Mouse (Mus musculus): ENCODE measurements around the gene Tmem51.

Gene Tmem51

DNA sequence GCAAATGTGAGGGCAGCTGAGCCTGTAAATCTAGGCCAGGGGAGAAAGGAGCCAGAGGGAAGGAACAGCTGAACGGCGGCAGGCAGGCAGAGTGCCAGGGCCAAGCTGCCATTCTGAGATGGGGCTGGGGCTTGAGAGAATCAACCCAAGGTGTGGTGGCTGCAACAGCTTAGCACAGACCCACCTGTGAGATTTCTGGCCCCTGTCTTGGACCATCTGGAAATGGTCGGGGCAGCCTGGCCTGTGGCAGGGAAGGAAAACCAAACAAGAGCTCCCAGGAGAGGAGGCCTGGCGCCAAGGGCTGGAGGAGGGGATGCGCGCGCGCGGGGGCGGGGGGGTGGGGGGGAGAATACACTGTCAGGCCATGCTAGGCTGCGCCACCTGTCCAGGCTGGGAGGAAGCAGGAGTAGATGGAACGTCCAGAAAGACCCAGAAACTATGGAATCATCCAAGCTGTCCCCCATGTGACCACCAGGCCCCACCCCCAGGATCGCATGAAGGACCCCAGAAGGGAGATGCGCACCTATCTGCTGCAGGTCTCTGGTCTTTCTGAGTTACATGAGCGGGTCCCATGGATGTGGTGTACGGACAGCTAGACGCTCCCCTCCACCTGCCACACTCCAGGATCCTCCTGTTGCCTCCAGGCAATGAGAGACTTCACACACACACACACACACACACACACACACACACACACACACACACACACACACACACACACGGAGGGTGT, 3.0 kb downstream of the Tmem51 start:
- no peak for DNase-seq

DNA sequence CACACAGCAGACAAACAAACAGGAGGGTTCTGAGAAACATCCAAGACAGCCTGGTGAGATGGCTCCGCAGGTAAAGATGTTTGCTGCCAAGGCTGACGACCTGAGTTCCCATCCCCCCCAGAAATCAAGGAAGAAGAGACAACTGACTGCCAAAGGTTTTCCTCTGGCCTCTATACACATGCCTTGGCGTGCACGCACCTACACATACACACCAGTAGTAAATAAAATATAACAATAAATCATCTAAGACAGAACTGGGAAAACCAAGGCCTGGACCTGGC, 3.7 kb downstream of the Tmem51 start:
- DNase-seq = no peak

DNA sequence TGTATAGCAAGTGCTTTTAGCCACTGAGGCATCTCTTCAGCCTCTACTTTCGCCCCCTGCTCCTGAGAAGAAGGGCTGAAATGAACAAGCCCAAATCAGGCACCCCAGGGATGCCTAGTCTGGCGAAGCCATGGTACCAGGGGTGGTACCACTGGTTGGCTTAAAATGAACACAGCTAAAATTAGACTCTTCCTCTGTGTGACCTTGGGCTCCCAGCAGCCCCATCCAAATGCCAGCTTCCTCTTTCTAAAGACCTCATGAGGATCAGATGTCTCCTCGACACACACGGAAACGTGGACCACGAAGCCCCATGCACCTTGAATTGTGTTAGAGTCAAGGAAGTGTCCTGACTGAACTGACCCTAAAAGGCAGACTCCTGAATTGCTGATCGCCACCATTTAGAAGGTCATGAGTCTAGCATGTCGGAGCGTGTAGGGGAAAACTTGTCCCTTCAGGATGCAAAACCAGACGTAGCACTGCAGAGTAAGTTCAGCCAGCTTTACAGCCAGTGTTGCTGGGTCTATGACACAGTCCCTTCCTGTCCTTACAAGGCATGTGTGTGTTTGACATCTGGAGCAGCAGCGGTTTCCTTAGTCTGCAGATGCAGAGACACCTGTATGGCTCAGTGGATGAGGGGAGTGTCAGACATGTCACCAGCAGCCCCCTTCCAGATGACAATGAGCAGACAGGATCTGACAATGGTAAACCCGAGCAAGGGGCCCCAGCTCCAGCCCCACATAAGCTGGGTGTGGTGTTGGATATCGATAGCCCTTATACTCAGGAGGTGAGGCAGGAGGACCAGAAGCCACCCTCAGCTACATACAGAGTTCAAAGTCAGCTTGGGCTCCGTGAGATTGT, 4.2 kb downstream of the Tmem51 start:
- no peak for DNase-seq

DNA sequence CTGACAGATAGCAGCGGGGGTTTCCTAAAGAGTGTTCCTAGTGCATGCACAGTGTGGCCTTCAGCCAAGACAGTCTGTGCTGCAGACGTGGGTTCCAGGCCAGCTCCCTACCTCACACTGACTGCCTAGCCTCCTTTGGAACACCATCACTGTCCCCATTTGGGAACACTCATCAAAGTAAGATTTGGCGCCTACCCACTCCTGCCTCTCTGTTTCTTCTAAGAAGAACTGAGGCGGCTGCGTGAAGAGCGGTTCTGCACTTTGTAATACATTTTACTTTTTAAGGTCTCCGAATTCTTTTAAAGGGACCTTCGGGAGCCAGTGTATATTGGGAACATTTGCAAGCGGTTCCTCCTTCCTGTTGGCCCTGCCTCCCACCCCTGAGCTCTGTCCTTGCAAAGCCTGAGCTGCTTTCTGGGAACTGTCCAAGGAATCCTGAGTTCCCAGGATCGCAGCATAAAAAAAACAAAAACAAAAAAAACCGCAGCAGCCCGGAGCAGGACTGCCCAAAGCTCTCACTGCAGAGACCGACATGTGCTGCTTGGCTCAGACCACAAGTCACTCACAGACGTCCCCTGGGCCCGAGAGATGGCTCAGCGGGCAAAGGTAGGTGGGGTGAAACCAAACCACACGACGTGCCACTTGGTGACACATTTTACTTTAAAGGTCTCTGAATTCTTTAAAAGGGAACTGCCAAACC, 6.4 kb downstream of the Tmem51 start:
- no peak for DNase-seq

DNA sequence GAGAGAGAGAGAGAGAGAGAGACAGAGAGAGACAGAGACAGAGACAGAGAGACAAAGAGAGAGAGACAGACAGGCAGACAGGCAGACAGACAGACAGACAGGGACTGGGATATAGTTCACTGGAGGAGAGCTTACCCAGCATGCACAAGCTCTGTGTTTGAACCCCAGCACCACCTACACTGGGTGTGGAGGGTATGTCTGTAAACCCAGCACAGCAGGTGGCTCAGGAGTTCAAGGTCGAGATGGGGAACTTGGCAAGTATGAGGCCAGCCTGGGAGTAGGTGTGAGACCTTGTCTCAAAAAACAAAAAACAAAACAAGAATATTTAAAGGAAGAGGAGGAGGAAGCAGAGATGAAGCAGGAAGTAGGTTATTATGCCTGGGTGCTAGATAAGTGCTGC, 7.2 kb downstream of the Tmem51 start:
- DNase-seq = no peak

DNA sequence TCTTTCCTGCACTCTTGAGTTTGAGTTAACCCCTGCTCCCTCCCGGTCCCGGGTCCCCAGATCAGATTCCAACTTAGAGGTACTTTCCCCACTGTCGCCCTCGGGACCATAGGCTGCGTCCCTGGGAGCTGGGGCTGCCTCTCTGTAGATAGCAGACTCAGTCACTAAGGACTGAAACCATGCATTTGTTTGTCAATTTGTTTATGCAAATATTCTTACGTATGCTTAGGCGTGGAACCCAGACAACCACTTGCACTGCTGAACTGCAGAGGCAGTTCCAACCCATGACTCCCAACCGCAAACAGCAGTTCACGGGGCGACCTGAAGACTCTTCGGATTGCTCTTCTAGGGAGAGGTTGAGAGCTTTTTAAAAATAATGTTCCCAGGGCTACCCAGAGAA, 8.2 kb downstream of the Tmem51 start:
- no peak for DNase-seq

DNA sequence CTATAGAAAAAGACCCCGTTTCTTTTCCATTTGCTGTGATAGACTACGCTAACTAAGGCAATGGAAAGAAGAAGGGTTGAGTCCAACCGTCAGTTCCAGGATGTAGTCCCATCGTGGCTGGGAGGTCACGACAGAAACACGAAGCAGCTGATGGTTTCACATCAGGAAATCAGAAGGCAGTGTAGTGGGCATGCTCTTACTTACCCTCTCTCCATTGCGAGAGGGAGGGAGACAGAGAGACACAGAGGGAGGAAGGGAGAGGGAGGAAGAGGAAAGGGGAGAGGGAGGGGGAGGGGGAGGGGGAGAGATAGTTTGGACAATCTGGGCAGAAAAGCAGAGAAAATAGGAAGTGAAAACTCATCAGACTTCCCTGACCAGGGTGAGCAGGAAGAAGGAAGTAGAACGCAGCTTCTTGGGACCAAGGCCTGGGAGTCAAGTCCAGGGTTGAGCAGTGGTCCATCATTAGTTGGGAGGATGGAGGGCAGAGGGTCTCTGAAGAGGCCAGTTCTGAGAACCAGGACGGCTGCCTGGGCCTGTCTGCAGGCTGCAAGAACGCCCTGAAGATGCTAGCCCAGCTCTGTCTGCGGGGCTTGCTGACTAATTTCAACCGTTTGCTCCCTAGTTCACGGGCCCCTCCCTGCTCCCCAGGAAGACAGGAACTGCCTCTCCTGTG, 9.9 kb downstream of the Tmem51 start:
- no peak for DNase-seq

DNA sequence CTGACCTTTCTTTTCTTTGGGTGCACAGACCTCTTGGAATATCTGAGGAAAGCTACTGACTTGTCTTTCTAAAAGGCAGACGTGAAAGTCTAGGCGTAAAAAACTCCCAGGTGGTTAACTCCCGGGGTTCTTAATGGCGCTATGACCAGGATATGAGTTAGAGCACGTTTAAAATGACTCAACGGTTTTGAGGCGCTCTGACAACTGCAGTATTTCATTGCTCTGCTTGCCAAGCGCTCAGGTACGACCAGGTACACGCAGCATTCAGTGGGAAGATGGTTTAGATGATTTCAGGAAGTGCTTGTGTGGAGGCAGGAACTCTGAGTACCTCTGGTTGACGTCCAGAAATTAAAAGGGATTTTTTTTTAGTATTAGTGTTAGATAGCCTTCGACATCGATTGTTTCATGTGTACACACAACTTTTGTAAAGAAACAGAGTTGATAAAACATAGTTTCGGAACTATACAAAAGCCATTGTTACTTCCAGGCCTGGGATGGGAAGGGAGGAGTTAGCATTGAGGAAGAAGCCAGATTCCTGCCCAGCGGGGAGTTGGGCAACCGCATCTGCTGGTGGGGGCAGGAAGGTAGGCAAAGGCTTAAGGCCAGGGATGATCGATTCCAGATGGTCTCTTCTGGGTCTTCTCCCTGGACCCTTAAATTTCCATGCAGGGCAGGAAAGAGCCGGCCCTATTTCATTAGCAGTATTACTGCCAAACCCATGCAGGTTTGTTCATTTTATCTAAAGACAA, 12.7 kb downstream of the Tmem51 start:
- DNase-seq = no peak

DNA sequence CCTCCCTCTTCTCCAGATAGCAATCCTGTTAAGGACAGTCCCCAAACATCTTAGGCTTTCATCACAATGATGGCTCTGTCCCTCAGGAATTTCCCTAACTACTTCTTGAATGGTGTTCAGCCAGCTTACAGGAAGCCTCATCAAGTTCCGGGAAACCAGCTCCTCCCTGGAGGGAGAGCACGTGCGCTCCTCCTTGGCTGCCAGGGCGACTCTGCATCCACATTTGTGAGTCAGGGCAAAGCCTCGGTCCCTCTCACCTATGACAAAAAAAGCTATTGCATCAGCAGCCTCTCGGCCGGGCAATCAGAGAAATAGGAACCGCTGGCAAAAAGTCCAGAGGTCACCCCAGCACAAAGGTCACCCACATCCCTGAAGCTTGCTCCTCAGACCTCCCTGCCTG, 13.3 kb downstream of the Tmem51 start:
- peak; percentile 66 to 77 for DNase-seq

DNA sequence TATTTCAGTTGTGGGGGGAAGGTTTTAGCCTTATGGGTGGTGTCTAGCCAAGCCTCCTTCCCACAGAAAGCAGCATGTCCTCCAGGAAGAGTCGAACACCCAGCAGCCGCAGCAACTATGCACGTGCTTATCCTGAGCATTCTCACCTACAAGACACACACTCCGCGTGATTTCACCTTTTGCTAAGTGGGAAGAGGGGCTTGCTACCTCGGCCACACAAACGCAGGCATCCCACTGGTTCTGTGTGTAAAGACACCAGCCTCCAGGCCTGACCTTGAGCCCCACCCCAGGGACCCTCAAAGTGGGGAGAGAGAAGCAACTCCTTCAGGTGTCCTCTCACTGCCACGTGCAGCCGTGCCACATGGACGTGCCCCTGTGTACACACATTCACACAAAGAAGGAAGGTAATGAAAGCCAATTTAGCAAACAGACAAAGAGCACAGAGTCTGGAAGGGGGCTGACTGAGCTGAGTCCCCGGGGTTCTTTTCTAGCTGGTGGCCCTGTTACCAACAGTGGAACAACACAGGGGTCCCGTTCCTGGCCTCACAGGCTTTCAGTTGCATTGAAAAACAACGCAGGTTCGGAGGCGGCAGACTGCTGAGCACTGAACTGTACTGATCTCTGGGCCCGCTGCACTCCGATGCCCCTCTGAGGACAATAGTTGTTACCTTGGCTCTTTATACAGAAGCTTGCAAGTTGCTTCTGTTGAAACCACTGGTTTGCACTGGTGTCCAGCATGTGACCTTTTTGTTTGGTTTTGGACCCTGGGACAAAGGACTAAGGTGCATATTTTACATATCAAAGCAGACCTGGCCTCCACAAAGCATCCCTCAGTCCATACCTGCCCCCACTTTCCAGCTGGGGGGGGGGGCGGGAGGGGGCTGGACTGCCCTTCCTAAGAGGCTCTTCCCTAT, 14.9 kb downstream of the Tmem51 start:
- DNase-seq = no peak

DNA sequence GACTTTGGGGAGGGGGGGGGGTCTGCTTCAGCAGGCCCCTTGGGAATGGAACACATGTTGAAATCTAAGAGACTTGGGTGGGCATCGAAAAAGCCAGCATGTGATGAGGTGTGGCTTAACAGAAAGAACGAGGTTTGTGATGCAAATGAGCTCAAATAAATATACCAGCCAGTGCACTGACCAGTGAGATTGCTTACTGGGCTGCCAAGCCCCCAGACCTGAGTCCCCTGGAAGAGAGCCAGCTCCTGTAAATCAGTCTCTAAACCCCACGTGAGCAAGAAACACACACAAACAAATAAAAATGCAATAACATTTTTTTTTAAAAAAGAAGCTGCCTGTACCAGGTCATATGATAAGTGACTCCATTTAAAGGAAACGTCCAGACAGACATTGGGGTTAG, 17.5 kb downstream of the Tmem51 start:
- DNase-seq = no peak

DNA sequence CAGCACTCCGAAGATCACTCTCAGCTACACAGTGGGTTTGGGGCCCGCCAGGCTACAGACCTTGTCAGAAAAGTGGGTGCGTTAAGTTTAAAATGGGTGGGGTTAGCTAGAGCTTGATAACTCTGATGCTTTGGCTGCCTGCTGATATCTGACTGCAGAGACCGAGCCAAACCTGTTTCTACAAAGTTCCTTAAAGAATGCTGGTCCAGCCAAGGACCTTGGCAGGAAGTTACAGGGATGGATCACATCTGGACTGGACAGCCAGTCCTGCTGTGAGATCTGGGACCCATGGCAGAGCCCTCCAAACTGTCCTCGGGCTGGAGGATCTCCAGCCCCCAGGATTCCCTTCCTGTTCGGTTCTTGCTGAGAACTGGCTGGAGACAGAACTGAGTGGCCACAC, 18.3 kb downstream of the Tmem51 start:
- DNase-seq = no peak

DNA sequence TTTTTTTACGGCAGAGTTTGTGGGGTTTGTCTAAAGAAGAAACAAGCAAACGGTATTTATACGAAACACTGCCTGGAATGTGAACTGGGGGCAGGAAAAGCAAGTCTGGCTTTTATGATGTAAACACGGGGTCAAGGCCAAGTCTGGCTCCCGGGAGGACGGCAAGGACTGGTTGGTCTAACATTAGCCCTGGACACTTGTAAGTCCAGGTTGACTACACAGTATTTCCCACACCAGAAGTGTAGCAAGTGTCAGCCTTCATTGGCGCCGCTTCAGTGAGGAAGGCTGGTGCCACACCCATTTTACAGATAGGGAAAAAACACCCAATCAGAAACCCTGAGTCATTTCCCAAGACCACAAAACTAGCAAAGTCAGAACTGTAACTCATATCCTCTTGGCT, 18.8 kb downstream of the Tmem51 start:
- peak; percentile 56 to 66 for DNase-seq

DNA sequence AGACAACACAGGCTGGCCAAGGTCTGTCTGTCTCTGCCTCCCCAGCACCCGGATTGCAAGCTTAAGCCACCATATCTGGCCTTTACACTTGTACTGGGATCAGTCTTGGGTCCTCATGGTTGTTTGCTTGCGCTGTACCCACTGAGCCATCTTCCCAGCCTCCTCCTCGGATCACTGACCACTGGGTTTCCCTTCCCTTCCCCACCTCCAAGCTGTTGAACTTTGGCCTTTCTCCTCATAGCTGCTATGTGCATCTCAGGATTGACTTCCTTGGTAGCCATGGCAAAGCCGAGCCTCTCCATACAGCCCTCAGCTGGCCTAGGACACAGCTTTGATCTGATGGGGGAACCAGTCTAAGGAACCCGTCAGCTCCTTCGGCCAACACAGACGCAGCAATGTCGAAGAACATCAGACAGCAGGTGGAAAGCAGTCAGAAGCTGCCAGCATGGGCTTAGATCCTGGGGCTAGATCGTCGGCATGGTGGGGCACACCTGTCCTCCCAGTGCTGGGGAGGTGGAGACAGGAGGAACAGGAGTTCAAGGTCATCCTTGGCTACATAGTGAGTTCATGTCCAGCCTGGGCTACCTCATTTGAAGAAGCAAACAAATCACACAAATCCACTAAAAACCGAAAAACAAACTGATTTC, 19.4 kb downstream of the Tmem51 start:
- no peak for DNase-seq

DNA sequence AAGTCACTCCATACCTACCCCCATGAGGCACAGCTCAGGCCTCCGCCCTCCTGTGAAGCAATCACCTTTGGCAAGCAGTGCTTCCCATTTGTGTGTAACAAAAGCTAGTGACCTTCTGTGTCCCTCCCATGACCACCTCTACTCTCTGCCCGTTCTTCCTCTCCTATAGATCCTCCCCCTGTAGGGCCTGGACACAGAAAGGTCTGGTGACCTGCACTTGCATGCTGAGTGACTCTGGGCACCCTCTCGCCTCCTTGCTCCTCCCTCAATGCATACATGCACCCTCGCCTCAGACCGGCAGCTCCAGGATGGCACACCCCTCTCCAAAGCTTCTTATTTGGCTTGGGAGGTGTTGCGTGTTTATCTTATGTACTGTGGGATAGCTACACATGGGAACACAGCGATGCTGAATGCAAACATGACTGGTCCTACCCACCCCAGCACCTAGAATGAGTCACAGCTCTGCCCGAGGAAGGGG, 21.0 kb downstream of the Tmem51 start:
- peak; percentile 65 to 78 for DNase-seq

DNA sequence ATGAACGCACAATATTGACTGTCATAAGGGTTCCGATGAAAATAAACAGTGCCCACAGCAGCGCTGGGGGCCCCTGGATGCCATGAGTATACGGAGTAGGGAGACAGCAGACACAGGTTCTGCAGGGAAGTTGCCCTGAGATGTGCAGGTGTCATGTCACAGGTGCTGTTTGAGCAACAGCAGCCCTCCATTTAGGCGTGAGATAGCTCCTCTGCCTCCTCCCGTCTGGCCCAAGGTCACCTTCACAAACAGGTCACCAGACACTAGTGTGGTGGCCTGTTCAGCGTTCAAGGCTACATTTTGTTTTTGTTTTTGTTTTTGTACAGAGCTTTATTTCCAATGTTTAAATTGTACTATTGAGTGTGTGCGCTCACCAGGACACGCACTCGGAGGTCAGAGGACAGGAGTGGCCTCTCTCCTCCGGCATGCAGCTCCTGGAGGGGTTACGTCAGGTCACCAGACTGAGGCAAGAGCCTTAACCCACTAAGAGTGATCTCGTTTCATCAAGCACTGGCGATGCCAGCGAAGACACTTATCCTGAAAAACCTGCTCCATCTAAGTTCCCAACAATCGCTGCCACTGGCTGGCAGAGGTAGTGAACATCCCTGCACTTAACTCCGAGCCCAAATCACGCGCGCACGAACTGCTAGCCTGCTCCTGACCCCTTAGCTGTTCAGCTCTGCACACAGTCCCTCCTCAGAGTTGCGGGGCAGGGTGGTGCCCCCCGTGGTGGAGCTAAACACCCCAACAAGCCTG, 22.4 kb downstream of the Tmem51 start:
- peak in 1 of 2 experiments; percentile 46 for DNase-seq

DNA sequence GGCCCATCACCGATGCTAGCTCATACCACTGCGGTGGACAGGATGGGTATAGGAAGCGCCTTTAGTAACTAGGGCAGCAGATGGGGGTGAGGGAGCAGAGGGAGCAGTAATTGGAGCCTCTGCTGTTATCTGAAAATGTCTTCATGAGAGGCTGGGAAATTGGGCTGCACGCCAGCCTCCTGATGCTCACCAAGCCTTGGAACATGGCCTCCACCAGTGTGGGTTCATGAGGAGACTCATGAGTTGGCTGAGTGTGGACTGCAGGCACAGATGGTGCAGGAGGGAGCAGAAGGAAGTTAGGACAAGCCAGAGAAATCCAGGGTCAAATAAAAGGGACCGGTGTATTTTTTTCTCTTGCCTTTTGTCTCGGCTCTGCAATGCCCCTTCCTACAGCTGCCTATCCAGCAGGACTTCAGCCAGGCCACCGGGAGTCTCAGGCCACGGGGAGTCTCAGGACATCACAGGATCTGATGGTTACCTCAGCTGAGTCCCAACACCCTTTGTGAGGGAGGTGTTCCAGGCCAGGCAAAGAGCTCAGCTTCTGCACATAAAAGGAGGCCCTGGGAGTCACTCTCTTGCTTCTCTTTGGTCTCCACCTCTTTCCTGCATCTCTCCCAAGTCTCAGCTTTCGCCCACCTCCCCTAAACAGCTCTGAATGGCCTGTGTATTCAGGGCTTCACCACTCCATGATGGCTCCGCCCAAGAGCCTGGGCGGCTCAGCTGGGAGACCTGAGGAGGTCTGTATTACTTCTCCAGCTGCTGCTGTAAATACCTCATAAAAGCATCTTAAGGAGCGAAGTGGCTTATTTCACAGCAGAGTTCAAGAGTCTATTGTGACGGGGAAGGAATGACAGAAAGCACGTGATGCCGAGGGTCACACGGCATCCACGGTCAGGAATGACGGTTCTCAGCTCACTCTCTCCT, 23.4 kb downstream of the Tmem51 start:
- DNase-seq = no peak

DNA sequence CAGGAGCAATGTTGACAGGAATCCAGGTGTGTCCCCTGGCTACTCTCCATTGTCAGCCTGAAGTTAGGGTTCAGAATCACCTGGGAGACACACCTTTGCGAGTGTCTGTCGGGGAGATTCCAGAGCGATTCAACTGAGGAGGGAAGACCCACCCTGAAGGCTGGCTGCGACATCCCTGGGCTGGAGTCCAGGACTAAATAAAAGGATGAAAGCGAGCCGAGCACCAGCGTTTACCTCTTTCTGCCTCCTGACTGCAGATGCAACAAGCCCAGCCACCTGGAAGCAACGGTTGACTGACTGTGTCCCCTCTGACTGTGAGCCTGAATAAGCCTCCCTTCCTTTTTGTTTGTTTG, 24.3 kb downstream of the Tmem51 start:
- no peak for DNase-seq
